Mouse (Mus musculus): ENCODE results near the gene Atxn10.

Atxn10 gene

GRCm38 (mm10) chr15:85406846-85407245 is 70.8 kb downstream of the Atxn10 start:
- no peak for DNase-seq

DNA sequence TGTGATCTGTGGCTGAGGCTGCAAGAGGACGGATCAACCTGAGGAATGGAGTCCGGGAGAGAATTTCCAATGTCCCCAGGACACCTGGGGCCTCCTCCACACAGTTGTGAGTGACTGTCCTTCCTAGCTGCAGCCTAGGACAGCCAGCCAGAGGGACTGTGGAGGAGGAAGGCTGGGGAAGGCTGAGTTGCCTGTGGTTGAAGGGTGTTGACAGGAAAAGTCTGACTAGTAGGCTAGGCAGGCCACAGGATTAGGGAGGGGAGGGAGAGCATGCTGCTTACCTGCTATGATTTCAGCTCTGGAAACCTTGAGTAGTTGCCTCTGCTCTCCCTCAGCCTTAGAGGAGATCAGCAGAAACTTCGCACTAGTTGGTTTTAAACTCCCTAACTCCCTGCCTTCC is 71.3 kb downstream of the Atxn10 start:
- no peak for DNase-seq

DNA sequence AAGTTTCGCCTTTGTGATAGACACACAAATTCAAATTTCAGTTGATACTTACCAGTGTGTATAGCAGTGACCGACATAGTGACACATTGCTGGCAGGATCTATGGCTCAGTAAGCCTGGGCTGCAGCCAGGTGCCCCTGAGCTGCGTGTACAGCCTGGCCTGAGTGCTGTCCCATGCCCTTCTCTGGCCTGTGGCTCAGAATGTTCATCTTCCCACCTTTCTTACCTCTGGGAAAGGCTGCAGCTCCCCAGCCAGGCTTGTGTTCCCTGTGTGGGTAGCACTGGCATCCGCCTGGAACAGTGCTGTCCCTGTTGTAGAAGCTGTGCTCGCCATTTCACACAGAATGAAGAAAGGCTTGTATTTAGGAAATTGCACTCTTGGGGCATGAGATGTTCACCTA is 72.7 kb downstream of the Atxn10 start:
- DNase-seq: no peak

GRCm38 (mm10) chr15:85409245-85409783 is 73.3 kb downstream of the Atxn10 start:
- DNase-seq: no peak

- DNase-seq: no peak
Measured at GRCm38 (mm10) chr15:85409836-85410235, 73.8 kb downstream of the Atxn10 start.

- no peak for DNase-seq
Measured at GRCm38 (mm10) chr15:85414620-85415019, 78.6 kb downstream of the Atxn10 start.

DNA sequence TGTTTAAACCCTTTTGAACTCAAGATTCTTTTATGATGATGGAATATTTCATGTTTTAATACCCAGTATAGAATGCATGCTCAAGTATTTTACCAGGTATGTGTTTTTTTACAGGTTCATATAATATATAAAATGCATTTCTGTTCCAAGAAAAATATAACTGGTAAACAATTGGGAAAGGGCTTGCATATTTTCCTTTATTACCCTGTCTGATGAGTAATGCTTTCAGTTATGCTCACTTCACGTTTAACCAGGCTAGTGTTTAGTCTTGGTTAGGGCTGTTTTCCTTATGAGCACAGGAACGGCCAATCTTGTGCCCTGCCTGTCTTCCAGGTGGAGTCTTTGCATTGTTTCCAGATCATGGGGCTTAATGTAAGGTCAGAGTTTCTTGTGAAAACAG is 84.6 kb downstream of the Atxn10 start:
- no peak for DNase-seq

DNA sequence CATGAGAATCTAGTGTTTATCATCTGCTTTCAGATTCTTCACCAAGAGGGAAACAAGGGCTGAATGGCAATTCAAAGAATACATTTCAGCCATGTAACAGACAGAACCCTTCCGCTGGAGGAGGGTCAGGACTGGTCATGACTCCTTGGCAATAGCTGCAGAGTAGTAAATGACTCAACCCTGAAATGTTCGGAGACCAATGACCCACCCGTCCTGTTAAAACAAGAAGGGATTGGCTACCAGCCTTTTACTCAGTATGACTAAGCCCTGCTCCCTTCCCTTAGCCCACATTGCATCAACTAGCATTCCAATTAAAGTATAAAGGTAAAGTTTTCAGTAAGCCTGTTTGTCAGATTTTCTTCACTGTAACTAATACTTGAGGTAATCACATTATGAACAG is 88.2 kb downstream of the Atxn10 start:
- DNase-seq: no peak

DNA sequence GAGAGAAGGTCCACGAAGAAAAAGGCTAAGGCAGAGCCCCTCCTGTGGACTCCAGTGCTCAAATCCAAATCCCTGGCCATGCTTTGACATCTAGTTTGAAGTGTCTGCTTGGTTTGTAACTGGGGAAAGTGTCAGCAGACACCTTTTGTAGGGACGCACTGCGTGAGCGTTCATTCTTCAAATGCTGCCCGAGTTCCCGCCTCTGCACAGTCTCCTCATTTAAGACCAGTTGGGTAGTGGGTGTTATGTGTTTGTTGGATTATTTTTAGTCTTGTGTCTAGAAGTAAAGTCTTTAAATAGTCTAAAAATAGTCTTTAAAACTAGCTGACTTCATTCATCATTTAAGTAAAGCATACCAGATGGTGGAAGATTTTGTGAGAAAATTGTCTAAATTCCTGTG is 92.1 kb downstream of the Atxn10 start:
- no peak for DNase-seq

- no peak for DNase-seq
Measured at GRCm38 (mm10) chr15:85442568-85442967, 106.5 kb downstream of the Atxn10 start.

GRCm38 (mm10) chr15:85446652-85447051 is 110.6 kb downstream of the Atxn10 start:
- no peak for DNase-seq

GRCm38 (mm10) chr15:85456891-85457290 is 120.8 kb downstream of the Atxn10 start:
- DNase-seq: no peak

DNA sequence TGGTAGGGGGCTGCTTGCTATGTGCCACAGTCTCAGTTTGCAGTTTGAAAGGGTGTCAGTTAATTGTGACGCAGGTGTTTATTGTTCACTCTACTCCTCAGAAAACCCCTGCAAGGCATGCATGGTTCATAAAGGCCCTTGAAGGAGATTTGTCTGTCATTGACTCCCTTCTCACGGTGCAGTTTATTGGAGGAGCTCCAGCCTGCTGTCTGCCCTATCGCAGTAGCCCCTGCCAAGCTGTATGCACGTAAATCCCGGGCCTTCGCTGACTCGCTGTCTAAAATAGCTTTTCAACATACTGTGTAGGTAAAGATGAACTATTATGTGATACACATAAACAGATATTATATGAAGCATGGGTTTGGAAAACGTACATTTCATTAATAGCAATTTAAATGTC is 121.8 kb downstream of the Atxn10 start:
- DNase-seq: no peak

- no peak for DNase-seq
Measured at GRCm38 (mm10) chr15:85458631-85459082, 122.6 kb downstream of the Atxn10 start.

DNA sequence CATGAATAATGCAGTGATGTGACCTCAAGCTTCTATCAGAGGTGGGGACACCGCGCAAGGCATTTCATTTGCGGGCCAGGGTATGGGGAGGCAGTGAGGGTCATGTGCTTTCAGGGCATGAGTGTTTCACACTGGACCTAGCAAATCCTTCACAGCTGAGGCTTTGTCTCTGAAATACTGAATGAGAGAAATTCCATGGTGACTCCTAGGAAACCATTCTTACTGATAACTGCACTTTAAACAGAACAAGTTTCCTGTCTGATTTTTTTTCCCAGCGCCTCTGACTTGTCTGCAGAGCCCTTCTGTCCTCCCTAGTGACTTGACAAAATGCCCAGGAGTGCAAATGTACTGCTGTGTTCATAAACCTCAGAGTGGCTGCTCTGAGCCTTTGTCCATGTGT is 125.5 kb downstream of the Atxn10 start:
- DNase-seq: no peak

GRCm38 (mm10) chr15:85462138-85462537 is 126.1 kb downstream of the Atxn10 start:
- no peak for DNase-seq

- no peak for DNase-seq
Measured at GRCm38 (mm10) chr15:85463027-85463790, 127.2 kb downstream of the Atxn10 start.

- DNase-seq: no peak
Measured at GRCm38 (mm10) chr15:85464190-85464589, 128.1 kb downstream of the Atxn10 start.

GRCm38 (mm10) chr15:85464823-85465565 is 128.9 kb downstream of the Atxn10 start:
- DNase-seq: no peak

DNA sequence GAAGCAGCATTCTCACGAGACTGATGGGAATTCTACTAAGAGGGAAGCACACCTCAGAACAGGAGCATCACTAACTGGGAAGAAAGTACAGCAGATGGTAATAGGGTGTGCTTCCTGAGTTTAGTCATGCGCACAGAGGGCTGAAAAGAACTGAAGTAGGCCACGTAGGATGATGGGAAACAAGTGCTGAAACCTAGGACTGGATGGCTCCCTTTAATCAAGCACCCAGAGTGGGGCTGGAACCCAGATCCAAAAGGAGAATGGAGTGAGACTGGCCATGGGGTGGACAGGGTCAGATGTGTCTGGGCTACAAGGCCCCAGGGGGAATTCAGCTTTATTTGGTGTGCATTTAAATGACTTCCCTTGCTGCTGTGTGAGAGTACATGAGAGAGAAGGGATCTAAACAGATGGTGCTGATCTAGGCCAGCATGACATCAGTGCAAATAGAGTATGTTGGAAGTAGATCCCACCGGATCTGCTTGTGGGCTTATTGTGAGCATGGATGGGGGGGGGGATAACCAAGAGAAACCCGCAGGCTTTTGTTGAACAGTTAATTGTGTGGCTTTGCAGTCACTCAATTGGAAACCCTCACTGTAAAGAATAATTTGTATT is 130.5 kb downstream of the Atxn10 start:
- no peak for DNase-seq

DNA sequence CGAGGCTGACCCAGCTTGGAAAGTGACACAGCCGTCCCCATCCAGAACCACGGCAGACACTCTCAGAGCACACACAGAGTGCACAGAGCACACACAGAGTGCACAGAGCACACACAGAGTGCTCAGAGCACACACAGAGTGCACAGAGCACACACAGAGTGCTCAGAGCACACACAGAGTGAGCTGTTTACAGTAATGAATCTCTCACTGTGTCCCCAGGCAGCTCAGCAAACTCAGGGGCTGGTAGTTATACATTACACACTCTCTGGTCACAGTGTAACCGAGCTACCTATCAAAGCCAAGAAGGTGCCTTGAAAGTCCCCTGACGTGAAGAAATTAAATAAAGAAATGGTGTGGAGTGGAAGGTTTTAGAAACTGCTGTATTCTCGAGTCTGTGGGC is 133.4 kb downstream of the Atxn10 start:
- no peak for DNase-seq

GRCm38 (mm10) chr15:85474697-85475096 is 138.7 kb downstream of the Atxn10 start:
- peak; percentile 34 to 55 for DNase-seq

DNA sequence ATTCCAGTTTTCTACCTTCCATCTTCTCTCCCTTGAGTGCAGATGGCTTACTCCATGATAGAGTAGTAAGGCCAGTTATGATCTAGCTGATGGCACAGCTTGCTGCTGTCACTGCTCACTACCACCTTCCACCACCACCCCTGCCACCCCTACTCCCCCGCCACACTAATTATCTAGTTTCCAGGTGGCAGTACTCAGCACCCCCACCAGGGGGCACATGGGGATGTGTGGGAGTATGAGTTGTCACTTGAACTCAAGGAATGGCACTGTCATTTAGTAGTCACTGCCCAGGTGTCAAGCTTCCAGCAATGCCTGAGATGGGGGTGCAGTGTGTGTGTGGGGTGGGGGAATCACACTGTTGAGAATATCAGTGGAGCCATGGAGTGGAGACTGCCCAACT is 141.5 kb downstream of the Atxn10 start:
- DNase-seq: peak; percentile 66 to 79

GRCm38 (mm10) chr15:85479365-85479764 is 143.3 kb downstream of the Atxn10 start:
- DNase-seq: peak in 1 of 2 experiments; percentile 50

Data from lung, postnatal 4 days (tissue).